Mouse (Mus musculus) liver, embryonic 12.5 days (tissue): ENCODE measurements around the gene Wdr11. TPM values are rescaled to one million over a fixed set of nuclear protein-coding genes. Genes with fewer than 3 reads are reported as not detected.

Experiments used
- ATAC-seq: fragments of 200-750 bp; cut with Nextera tagmentation; 2 replicates; pipeline ENCODE4 v1.8.0; 2017; ENCODE audit warnings: moderate number of reproducible peaks, mild to moderate bottlenecking, moderate library complexity
- H3K27ac ChIP-seq: fragments of 300-500 bp; sonication (generic); 2 replicates; pipeline ENCODE4 v1.5.1; 2016; ENCODE audit warnings: mild to moderate bottlenecking
- H3K27me3 ChIP-seq: fragments of 300-500 bp; sonication (generic); replicated peaks from 2 replicates; pipeline ENCODE4 v1.6.1; 2016; ENCODE audit warnings: mild to moderate bottlenecking, moderate library complexity
- H3K36me3 ChIP-seq: fragments of 300-500 bp; sonication (generic); 2 replicates; pipeline ENCODE4 v1.6.1; 2016; ENCODE audit warnings: mild to moderate bottlenecking, moderate library complexity
- H3K4me1 ChIP-seq: fragments of 300-500 bp; sonication (generic); 2 replicates; pipeline ENCODE4 v1.6.1; 2016
- H3K4me2 ChIP-seq: fragments of 300-500 bp; sonication (generic); 2 replicates; pipeline ENCODE4 v1.6.1; 2016; ENCODE audit warnings: mild to moderate bottlenecking, moderate library complexity
- H3K4me3 ChIP-seq: fragments of 300-500 bp; sonication (generic); 2 replicates; pipeline ENCODE4 v1.5.1; 2016; ENCODE audit warnings: mild to moderate bottlenecking, moderate library complexity
- H3K9ac ChIP-seq: fragments of 300-500 bp; sonication (generic); 2 replicates; pipeline ENCODE4 v1.6.1; 2016; ENCODE audit warnings: mild to moderate bottlenecking, moderate library complexity
- H3K9me3 ChIP-seq: fragments of 300-500 bp; sonication (generic); replicated peaks from 2 replicates; pipeline ENCODE4 v1.6.1; 2016; ENCODE audit warnings: mild to moderate bottlenecking, moderate library complexity
- WGBS: fragments of 180-500 bp; shearing (Covaris S2); methylation state at CpG from one replicate; pipeline ENCODE4 v1.1.7; 2016; ENCODE audit not compliant: insufficient replicate concordance; 5-methylcytosine and 5-hydroxymethylcytosine counted together
- polyA plus RNA-seq: library from polyadenylated mRNA; unstranded; fragments of >200 nt; fragmentation: Nextera tagmentation; extraction: Ambion mirVana; gene quantifications from 2 replicates; pipeline ENCODE4 v1.2.1, GENCODE M21; 2016

The Wdr11 gene
- polyA plus RNA-seq, 1 experiment from 2014 or later, result 18.8 TPM

DNA sequence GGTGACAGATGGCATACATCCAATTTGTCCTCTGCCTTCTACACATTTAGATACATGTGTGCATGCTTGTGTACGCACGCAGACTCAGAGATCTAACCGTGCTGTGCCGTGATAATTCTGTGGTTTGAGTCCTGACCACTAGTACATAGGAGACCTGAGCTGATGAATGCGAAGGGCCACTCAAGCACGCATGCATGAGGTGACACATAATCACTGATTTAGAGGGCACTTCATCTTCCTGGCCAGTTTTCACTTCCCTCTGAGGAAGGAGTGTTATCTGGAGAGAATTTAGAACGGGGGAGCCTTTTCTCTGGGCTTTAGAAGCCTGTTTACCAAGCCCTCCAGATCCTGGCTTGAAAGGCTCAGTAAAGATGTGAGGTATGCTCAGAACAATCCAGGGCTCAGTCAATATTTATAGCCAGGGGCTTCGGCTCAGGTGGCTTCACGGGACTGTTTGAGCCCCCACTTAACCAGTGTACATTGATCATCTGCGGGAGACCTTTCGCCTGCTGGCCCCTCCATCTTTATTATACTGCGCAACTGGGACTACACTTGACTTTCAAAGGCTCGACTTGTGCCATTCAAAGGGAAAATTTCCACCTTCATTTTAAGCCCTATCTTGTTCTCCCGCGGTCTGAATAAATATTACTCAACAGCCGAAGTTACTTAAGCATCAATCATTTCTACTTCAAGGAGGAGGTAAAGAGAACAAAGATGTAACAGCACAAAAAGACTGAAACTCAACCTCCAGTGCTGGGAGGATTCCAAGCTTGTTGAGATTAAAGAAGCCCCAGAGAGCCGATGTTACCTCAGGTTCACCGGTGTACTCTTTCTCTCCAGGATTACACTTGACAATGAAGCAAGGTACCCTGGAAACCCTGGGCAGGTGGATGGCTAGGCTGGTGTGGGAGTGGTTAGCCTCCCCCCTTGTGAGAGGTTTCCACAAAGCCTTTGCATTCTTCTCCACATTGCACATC lies 80.3 kb downstream of the Wdr11 start:
- Histone ChIP-seq H3K27ac (no peak overlapping the region), H3K9ac (no peak overlapping the region), H3K4me2 (no peak overlapping the region), H3K27me3 (no peaks in the 10 kb centered on the region), H3K36me3 (no peaks in the 10 kb centered on the region), H3K4me3 (no peak overlapping the region), H3K9me3 (no peaks in the 10 kb centered on the region), H3K4me1 (no peaks in the 10 kb centered on the region)
- 69% methylated on average over 18 of the region's 18 CpGs for WGBS
- ATAC-seq, result no peak

DNA sequence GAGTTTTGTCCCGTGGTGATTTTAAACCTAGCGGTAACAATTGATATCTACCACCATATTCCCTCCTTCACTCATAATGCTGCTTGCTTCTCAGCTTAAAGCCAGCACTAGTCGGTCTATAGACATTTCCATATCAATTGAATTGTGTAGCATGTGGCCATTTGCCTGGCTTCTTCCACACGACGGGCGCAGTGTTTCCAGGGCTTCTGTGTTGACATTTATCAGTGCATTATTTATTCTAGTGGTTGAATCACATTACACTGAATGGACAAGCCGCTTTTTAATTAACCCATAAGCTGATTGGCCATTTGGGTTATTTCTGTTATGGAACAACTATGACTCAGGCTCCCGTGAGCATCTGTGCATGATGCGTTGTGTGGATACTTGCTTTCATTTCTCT lies 82.1 kb downstream of the Wdr11 start:
- H3K36me3 ChIP-seq, result no peaks in the 10 kb centered on the region
- WGBS, result 71% methylated on average over 9 of the region's 9 CpGs
- no peak overlapping the region for H3K27ac ChIP-seq
- no peaks in the 10 kb centered on the region for H3K27me3 ChIP-seq
- H3K4me1 ChIP-seq, result no peaks in the 10 kb centered on the region
- no peak for ATAC-seq
- H3K4me3 ChIP-seq, result no peak overlapping the region
- no peaks in the 10 kb centered on the region for H3K9me3 ChIP-seq
- no peak overlapping the region for H3K4me2 ChIP-seq
- H3K9ac ChIP-seq, result no peak overlapping the region

DNA sequence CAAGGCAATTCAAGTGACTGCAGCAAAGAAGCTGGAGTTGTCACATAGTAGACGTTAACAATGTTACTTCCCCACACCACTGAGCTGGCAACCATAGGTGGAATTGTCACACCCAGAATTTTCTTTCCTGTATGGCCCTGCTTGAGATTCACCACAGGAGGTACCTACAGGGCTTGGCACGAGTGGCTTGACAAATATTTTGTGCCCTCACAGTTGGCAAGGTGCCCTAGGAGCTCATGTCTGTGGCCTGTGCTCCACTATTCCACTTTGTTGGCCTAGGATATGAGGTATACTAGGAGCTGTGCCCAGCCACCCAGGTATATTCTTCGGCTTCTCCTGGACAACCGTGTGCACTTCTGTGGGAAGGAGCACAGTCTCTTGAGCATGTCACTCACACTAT lies 82.9 kb downstream of the Wdr11 start:
- H3K36me3 ChIP-seq, result no peaks in the 10 kb centered on the region
- ATAC-seq, result no peak
- H3K9me3 ChIP-seq, result no peaks in the 10 kb centered on the region
- no peak overlapping the region for H3K4me3 ChIP-seq
- H3K4me2 ChIP-seq, result no peak overlapping the region
- no peaks in the 10 kb centered on the region for H3K4me1 ChIP-seq
- H3K27ac ChIP-seq, result no peak overlapping the region
- H3K27me3 ChIP-seq, result no peaks in the 10 kb centered on the region
- no peak overlapping the region for H3K9ac ChIP-seq
- 59% methylated on average over 4 of the region's 4 CpGs for WGBS

DNA sequence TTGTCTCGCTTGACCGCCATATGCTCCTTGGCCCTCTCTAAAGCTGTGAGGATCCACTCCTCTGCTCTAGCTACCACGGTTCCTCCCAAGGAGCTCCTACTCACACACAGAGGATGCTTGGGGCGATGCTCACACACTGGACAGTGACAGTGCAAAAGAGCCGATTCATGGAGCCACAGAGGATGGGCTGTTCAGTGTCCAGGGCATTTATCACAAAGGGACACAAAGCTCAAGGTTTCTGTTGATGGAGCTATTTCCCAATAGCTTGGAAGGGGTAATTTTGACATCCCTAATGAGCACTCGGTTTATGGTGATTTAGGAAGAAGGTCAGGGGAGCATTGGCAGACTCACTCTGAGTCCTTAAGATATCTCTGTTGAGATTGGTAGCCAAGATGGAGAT lies 84.2 kb downstream of the Wdr11 start:
- no peak overlapping the region for H3K27ac ChIP-seq
- H3K9ac ChIP-seq, result no peak overlapping the region
- ATAC-seq, result no peak
- no peaks in the 10 kb centered on the region for H3K27me3 ChIP-seq
- no peak overlapping the region for H3K4me3 ChIP-seq
- no peaks in the 10 kb centered on the region for H3K4me1 ChIP-seq
- H3K36me3 ChIP-seq, result no peaks in the 10 kb centered on the region
- no peaks in the 10 kb centered on the region for H3K9me3 ChIP-seq
- WGBS, result 73% methylated on average over 6 of the region's 6 CpGs
- H3K4me2 ChIP-seq, result no peak overlapping the region

DNA sequence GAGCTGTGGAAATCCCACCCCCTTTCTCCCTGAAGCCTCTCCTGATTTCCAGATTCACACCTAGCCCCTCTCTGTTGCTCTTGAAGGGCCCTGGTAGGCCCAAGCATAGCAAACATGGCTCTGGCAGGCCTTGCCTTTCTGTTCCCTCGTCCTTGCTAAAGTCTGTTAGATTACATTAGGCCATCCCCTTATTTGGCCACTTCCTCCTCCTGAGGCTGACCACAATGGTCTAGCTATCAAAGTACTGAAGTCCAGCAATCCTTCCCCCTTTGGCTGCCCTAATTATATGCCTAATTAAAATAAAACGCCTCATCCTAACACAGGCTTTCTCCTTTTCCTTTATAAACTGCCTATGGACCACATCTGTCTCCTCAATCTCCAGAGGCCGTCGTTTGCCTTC lies 85.5 kb downstream of the Wdr11 start:
- 58% methylated on average over 4 of the region's 4 CpGs for WGBS
- no peak overlapping the region for H3K9ac ChIP-seq
- H3K4me3 ChIP-seq, result no peak overlapping the region
- no peak overlapping the region for H3K4me2 ChIP-seq
- no peaks in the 10 kb centered on the region for H3K4me1 ChIP-seq
- no peak overlapping the region for H3K27ac ChIP-seq
- no peaks in the 10 kb centered on the region for H3K36me3 ChIP-seq
- H3K9me3 ChIP-seq, result no peaks in the 10 kb centered on the region
- ATAC-seq, result no peak
- no peaks in the 10 kb centered on the region for H3K27me3 ChIP-seq

DNA sequence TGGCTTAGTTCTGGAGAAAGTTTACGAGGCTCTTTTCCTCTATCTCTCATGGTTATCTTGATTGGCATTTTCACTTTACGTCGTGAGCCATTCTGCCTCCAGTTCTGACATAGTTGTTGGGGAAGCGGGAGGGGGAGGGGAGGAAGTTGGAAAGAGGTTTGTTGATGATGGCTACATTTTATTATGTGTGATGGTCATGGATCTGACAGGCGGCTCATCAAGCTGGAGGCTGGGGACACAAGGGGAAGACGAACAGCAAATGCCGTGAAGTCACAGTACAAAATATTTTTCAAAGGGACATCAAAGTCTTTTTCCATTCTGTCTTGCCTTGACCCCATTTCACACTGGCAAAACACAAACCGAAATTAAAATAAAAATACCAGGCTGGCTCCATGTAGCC lies 86.8 kb downstream of the Wdr11 start:
- no peak overlapping the region for H3K27ac ChIP-seq

DNA sequence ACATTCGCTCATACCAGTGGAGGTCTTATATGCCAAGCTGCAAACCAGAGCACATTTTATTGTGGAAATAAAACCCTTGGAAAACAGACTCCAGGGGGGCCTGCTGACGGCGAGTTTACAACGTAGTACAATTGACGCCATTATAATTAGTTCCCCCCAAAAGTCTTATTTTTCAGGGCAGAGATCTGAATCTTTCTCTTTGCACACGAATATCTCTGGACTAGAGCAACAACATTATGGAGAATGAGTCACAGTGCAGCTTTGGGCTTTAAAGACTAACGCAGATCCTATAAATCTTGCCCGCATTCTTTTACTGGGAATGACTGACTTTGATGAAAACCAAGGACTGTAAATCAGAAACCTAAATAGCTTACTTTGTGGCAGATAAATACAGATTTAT lies 87.3 kb downstream of the Wdr11 start:
- WGBS, result 75% methylated on average over 8 of the region's 8 CpGs
- H3K9ac ChIP-seq, result no peak overlapping the region
- no peak overlapping the region for H3K27ac ChIP-seq
- H3K36me3 ChIP-seq, result no peaks in the 10 kb centered on the region
- ATAC-seq, result no peak
- no peaks in the 10 kb centered on the region for H3K4me1 ChIP-seq
- H3K4me3 ChIP-seq, result no peak overlapping the region
- no peaks in the 10 kb centered on the region for H3K9me3 ChIP-seq
- no peak overlapping the region for H3K4me2 ChIP-seq
- H3K27me3 ChIP-seq, result no peaks in the 10 kb centered on the region

More for the DNA sequence above, 86.8 kb downstream of the Wdr11 start:
- Histone ChIP-seq H3K9ac (no peak overlapping the region), H3K4me2 (no peak overlapping the region), H3K4me1 (no peaks in the 10 kb centered on the region), H3K9me3 (no peaks in the 10 kb centered on the region), H3K27me3 (no peaks in the 10 kb centered on the region), H3K4me3 (no peak overlapping the region), H3K36me3 (no peaks in the 10 kb centered on the region)
- no peak for ATAC-seq
- 61% methylated on average over 8 of the region's 8 CpGs for WGBS

DNA sequence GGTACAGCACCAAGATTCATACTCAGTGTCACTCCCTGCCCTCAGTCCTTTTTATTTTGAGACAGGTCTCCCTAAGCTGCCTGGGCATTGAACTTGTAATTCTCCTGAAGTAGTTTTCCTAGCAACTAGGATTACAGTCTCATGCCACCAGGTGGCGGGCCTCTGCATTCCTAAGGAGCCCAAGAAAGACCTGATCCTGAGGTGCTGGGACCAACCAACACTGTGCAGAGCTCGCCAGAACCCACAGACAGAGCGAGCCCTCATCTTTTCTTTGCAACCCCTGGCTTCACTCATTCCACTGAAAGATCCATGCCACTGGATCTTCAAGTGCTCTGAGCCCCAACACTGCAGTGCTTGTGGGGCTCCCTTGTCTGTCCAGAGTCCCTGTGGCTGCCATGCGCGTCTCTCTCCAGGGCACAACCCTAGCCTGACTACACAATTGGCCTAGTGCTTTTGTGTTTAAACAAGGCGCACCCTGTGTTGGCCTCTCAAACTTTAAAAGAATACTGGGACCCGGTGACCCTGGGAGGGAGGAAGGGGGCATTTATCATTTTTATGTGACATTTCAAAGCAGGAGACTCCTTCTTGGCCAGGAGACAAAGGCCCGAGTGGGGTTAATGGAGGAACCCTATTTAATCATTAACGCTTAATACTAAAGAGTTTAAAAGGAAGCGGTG lies 89.0 kb downstream of the Wdr11 start:
- ATAC-seq, result no peak
- no peak overlapping the region for H3K4me3 ChIP-seq
- no peak overlapping the region for H3K27ac ChIP-seq
- H3K9ac ChIP-seq, result no peak overlapping the region
- 66% methylated on average over 10 of the region's 10 CpGs for WGBS
- H3K4me2 ChIP-seq, result no peak overlapping the region
- no peaks in the 10 kb centered on the region for H3K36me3 ChIP-seq
- H3K27me3 ChIP-seq, result no peaks in the 10 kb centered on the region
- no peaks in the 10 kb centered on the region for H3K4me1 ChIP-seq
- no peaks in the 10 kb centered on the region for H3K9me3 ChIP-seq

DNA sequence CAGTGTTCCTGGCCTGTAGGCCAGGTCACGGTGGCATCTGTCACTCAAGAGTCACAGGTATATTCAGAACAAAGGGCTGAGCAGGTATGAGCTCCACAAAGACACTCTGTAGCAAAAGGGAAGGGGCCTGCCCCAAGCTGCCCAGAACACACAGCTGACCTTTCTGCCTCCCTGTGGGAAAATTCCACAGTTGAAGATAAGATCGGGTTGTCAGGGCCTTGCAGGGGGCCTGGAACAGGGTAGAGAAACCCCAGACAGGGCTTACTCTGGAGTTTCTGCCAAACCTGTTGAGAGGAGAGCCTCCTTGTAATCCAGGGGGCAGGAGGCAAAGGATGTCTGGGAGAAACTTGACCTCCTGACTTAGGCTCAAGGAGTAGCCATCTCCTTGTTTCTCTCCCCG lies 90.9 kb downstream of the Wdr11 start:
- Histone ChIP-seq H3K27ac (no peak overlapping the region), H3K4me1 (no peaks in the 10 kb centered on the region), H3K4me3 (no peak overlapping the region), H3K9me3 (no peaks in the 10 kb centered on the region), H3K9ac (no peak overlapping the region), H3K36me3 (no peaks in the 10 kb centered on the region), H3K4me2 (no peak overlapping the region), H3K27me3 (no peaks in the 10 kb centered on the region)
- WGBS, result 40% methylated on average over 3 of the region's 3 CpGs
- no peak for ATAC-seq

DNA sequence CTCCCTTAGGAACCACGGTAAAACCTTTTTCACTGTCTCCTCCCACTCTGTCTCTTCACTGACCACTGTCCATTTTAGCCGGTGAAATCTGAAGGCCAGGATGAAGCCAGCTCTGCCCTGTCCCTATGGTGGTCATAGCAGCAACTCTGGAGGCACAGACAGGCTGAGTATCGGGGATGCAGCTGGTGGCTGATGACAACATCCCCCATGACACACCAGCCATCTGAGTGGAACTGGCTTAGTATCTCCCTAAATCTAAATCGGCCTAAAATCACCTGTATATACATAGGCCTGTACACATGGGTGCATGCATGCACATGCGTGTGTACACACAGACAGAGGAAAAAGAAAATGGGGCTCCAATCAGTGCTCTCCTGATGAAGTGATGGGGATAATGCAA lies 93.7 kb downstream of the Wdr11 start:
- no peak overlapping the region for H3K4me3 ChIP-seq
- WGBS, result 64% methylated on average over 5 of the region's 5 CpGs
- ATAC-seq, result no peak

More for the DNA sequence above, 93.7 kb downstream of the Wdr11 start:
- H3K27me3 ChIP-seq, result no peaks in the 10 kb centered on the region
- no peaks in the 10 kb centered on the region for H3K36me3 ChIP-seq
- H3K27ac ChIP-seq, result no peak overlapping the region
- no peaks in the 10 kb centered on the region for H3K9me3 ChIP-seq
- H3K4me1 ChIP-seq, result no peaks in the 10 kb centered on the region
- no peak overlapping the region for H3K9ac ChIP-seq
- H3K4me2 ChIP-seq, result no peak overlapping the region
